Mouse (Mus musculus): ENCODE data around the gene Armt1.

The Armt1 gene

GRCm38 (mm10) chr10:4435416-4435815 is 3.1 kb downstream of the Armt1 start:
- DNase-seq (ENCODE audit: low spot score), result no peak

- no peak for DNase-seq (ENCODE audit: low spot score)
Observed at GRCm38 (mm10) chr10:4456409-4456808, 24.1 kb downstream of the Armt1 start.

GRCm38 (mm10) chr10:4460201-4460600 is 27.9 kb downstream of the Armt1 start:
- no peak for DNase-seq (ENCODE audit: low spot score)

DNA sequence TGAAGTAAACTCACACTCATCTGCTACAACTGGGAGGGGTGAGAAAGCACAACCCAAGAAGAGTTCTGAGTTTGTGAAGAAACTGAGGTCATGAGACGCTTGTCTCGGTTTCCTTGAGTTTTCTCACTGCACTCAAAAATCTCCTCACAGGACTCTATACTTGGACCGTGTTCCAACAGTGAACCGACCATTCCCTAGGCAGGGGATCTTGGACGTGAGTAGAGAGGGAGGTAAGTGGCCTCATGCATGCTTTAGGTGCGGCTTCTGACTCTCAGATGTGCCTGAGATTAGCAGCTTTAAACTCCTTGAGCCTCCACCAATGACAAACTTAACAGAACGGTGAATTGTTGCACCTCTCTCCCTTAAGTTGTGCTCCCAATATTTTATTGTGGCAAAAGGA is 33.5 kb downstream of the Armt1 start:
- DNase-seq (ENCODE audit: low spot score), result no peak

DNA sequence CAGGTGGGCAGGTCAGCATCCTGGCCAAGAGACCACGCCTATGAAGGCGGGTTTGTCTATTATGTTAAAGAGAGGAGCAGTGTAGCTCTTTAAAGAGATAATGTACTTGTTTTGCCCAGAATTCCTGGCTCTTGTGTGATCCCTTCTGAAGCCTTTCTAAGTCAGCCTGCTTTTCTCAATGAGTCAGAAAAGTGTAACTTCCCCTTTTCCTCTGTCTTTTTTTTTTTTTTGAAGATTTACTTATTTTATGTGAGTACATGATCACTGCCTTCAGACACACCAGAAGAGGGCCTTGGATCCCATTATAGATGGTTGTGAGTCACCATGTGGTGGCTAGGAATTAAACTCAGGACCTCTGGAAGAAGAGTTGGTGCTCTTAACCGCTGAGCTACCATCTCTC is 37.1 kb downstream of the Armt1 start:
- DNase-seq (ENCODE audit: low spot score), result no peak

GRCm38 (mm10) chr10:4473591-4473993 is 41.3 kb downstream of the Armt1 start:
- no peak for DNase-seq (ENCODE audit: low spot score)

- DNase-seq (ENCODE audit: low spot score), result no peak
Observed at GRCm38 (mm10) chr10:4475431-4475830, 43.2 kb downstream of the Armt1 start.

DNA sequence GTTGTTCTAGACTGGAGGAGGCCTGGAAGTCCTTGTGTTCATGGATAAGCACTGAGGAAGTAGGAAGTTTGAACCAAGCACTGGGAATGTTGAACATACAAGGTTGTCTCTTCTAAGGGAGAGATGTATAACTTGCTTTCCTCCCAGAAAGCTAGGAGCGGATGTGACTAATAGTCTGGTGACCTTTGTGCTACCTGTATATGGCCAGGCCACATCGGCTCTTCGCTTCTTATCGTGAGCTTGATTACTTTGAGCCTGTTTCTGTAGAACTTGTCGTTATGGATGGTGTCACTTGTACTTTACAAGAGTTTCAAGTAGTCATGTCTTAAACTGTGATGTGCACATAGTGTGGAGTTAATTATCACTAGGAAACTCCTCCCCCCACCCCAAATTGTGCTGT is 44.3 kb downstream of the Armt1 start:
- DNase-seq (ENCODE audit: low spot score), result no peak

- no peak for DNase-seq (ENCODE audit: low spot score)
Observed at GRCm38 (mm10) chr10:4480929-4481328, 48.7 kb downstream of the Armt1 start.

DNA sequence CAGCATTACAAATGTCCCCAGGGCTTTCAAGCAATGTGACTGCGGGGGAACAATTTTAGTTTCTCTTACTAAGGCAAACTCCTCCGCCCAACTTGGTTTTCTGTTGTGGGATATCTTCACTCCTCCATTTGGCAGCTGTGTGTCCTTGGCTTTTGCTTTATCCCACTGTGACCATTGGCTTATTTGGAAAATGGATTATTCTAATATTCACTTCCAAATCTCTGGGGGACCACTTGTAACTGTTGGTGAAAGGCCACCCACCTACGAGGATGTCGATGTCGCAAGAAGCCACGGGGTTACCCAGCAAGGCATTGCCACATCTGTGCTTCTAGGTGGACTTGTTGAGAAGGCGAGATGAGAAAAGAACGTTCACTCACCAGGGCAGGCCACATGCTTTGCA is 49.4 kb downstream of the Armt1 start:
- DNase-seq (ENCODE audit: low spot score), result peak; percentile 19

DNA sequence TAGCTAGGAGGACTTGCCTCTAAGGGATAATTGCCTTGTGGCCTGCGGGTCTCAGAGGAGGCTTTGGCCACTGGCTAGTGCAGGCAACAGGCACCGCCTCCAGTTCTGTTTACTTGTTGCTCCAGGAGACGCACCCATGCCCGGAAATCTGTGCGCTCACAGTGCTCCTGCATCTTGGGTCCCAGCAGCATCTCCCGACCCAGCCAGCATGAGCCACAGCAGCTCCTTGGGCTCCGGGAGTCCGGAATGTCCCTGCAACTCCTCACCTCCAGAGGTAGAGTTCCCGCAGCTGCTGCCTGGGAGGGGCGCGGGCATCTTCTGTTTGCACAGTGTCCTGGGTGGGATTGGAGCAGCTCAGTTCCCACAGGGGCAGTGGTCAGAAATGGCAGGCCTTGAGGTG is 50.1 kb downstream of the Armt1 start, which contains the start of gene Ccdc170:
Ccdc170 (plus strand) TSS at position 148 of the 400 bp plus-strand sequence.
- peak; percentile 15 for DNase-seq (ENCODE audit: low spot score)

DNA sequence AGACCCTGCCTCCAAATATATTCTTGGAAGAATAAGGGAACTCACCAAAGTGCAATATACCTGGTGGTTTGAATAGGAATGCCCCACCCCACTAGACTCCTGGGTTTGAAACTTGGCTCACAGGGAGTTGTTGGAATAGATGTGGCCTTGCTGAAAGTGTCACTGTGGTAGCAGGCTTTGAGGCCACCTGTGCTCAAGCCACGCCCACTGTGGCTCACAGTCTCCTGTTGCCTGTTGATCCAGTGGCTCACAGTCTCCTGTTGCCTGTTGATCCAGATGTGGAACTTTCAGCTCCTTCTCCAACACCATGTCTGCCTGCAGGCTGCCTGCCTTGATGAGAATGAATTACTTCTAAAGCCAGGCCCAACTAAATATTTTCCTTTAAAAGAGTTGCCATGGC is 51.6 kb downstream of the Armt1 start:
- no peak for DNase-seq (ENCODE audit: low spot score)

DNA sequence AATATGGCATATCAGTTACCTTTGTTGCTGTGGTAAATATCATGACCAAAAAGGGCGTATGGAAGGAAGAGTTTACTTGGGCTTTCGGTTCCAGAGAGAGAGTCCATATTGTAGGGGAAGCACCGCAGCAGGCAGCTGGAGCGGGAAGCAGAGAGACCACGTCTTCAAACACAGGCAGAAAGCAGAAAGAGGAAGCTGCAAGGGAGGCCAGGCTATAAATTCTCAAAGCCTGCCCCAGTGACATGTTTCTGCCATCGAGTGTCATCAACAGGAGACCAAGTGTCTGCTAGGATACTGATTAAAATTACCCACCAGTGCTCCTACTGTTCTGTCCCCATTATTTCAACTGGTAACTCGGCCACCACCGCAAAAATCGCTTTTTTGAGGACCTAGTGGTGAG is 52.7 kb downstream of the Armt1 start:
- DNase-seq (ENCODE audit: low spot score), result no peak

DNA sequence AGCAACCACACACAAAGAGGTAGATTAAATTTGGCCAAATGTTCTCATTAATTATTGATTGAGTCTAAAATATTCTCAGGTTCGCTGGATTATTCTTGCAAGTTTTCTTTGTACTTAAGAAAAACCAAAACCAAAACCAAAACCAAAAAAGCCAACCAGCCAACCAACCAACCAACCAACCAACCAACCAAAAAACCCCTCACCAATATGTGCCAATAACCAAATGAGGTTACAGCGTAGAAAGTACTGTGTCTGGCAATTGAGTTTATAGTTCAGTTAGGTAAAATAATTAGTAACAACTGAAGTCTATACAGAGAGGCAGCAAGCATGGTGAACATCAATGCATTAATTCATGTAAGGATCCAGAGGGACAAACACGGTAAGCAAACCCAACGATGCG is 57.6 kb downstream of the Armt1 start:
- DNase-seq (ENCODE audit: low spot score), result no peak

- DNase-seq (ENCODE audit: low spot score), result no peak
Observed at GRCm38 (mm10) chr10:4491281-4491680, 59.0 kb downstream of the Armt1 start.

DNA sequence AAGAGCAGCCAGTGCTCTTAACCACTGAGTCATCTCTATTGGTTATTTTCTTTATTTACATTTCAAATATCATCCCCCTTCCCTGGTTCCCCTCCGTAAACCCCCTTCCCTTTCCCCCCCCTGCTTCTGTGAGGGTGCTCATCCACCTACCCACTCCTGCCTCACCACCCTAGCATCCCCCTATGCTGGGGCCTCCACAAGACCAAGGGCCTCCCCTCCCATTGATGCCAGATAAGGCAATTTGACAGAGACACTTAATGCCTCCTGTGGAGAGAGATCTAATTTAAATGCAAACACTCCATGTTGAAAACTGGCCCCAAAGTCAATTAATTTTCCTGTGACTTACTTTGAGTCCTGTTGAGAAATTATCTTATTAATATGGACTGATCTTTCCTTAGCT is 59.8 kb downstream of the Armt1 start:
- DNase-seq (ENCODE audit: low spot score), result no peak

DNA sequence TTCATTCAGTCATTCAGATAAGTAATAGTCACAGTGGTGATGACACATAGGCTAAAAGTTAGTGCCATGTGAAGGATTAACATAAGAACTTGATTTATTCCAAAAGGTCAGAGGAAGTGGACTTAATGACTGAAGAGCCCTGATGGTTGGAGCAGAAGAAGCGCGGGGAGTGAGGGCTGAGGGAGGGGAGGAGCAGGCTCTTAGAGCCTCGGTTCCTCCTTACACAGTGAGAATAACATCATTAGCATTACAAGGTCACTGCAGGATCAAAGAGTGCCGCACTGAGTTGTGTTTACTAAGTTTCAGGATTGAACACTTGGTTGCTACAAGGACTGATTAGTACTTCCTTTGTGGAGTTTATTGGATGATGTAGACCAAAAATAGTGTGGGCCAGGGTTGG is 60.6 kb downstream of the Armt1 start:
- no peak for DNase-seq (ENCODE audit: low spot score)

DNA sequence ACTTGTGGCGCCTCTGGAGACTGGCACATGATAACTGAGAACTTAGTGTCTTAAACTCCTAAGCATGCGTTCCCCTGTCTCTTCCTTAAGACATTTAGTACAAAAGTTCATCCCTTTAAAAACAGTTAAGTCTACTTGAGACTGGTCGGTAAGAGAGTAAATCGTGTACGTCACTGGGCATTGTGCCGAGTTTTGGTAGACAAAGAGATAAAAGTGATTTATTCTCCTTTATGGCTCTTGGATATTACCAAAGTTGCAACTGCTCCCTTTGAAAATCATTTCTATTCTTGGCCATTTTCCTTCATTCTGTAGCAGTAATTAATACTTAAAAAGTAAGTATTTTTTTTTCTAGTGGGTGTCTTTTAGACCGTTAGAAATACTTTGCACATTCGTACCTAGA is 71.0 kb downstream of the Armt1 start:
- DNase-seq (ENCODE audit: low spot score), result no peak
